Mouse (Mus musculus): ENCODE results near the gene Gnl3l. TPM values are rescaled to one million over a fixed set of nuclear protein-coding genes. Genes with fewer than 3 reads are reported as not detected.

The Gnl3l gene
- polyA plus RNA-seq (2015; fragmentation: Nextera tagmentation; extraction: Ambion mirVana) = 24.1 and 25.0 TPM in 2 replicates

DNA sequence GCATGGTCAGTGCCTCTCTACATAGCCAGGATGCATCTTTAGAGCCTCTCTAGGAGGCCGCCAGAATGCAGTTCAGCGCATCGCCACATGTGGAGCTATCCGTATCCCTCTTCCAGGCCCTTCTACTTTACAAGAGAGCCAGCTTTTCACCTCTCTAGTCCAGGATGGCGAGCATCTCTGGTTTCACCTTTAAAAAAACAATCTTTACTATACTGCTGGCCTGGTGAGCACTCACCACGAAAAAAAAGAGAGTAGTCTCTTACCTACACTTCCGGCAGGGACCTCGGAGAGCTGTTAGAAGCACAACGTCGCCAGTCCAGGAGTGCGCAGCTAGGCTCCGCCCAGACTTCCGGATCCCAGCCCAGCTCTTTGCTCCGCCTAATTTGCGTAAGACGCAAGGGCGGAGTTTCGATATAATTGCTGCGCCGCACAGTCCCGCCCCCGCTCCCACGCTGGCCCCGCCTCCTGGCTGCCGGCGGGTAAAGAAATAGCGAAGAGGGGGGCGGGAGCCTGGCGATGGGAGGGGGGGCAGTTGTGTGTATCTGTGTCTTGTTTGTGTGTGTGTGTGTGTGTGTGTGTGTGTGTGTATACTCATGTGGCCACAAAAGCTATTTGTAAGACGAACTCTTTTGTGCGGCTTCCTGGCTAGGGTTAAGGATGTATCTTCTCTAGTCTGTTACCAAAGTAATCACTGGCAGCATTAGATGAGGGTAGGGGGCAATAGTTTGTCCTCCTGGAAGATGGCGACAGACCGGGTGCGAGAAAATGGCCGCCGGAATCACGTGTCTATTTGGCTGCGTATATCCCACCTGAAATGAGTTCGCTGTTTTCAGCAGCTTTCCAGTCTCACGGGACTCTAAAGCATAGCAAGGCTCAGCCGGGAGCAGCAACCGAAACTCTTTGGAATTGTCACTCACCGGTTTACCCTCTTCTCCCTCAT lies at the start of gene Gnl3l:
TSS of gene Gnl3l (minus strand) at position 385 of the 940 bp plus-strand sequence.

DNA sequence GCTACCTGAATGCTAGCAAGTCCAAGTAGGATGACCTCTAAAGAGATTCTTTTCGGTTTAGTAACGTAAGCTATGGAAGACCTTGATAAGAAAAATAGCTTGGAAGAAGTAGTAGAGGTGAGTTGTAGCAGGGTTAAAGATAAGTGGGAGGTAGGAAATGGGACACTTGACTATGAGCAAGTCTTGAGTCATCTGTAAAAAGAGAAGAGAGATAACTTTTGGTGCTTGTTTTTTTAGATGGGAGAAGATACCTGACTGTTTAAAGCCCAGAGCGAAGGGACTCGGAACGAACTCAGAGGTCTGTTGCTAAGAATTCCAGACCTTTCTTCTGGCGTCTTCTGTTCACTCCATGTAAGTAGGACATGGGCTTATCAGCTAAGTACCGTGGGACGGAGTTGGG lies 28.7 kb upstream of the Gnl3l start, which contains the start of gene Fgd1:
TSS of gene Fgd1 (plus strand) at position 301 of the 400 bp plus-strand sequence.

Other genes starting within 250 kb of the Gnl3l start
- gene Maged2, start 203.0 kb downstream of the Gnl3l start, polyA plus RNA-seq (2015; fragmentation: Nextera tagmentation; extraction: Ambion mirVana) = 594 and 613 TPM in 2 replicates
- gene Fgd1, start 28.8 kb upstream of the Gnl3l start, polyA plus RNA-seq (2015; fragmentation: Nextera tagmentation; extraction: Ambion mirVana) = 7.6 and 8.7 TPM in 2 replicates
- gene Tsr2, start 79.2 kb upstream of the Gnl3l start, polyA plus RNA-seq (2015; fragmentation: Nextera tagmentation; extraction: Ambion mirVana) = 25.4 and 28.0 TPM in 2 replicates
- gene Wnk3, start 180.8 kb upstream of the Gnl3l start, polyA plus RNA-seq (2015; fragmentation: Nextera tagmentation; extraction: Ambion mirVana) = 1.0 and 1.1 TPM in 2 replicates